Mouse (Mus musculus) E14TG2a.4 (cell line): ENCODE data around the gene Nexmif.

Experiments
- CTCF ChIP-seq: conservative IDR thresholded peaks from 2 replicates; pipeline ENCODE4 v1.5.1; 2014; ENCODE audit warnings: low read length
- NANOG ChIP-seq: IDR thresholded peaks from 2 replicates; pipeline ENCODE4 v1.6.1; 2014; ENCODE audit warnings: borderline replicate concordance, low read length, mixed read lengths
- POU5F1 ChIP-seq: IDR thresholded peaks from 2 replicates; pipeline ENCODE4 v1.6.1; 2014; ENCODE audit warnings: low read length, borderline replicate concordance

DNA sequence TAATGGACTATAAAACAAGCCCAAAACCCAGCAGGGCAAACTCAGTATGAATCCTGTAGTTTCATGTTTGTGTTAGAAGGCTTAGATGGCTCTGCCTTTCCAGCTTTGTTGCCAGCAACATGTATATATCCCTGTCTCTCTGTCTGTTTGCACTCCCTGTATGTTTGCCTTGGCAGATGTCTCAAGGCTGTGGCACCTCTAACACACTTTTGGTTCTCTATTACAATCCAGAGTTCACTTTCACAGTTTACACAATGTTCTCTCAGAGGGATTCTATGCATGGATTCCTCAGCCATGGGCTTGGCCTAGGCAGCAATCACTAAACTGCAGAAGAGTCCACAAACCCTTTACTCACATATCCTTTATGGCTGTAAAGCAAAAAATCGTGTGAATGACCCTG is 50.9 kb downstream of the Nexmif start:
- TF ChIP-seq CTCF (no peak), NANOG (no peak), POU5F1 (no peak)
